Mouse (Mus musculus): ENCODE results near the gene Actn2. TPM values are rescaled to one million over a fixed set of nuclear protein-coding genes. Genes with fewer than 3 reads are reported as not detected.

Actn2 gene
- polyA plus RNA-seq, 1 experiment, result not detected

- H3K4me3 ChIP-seq (ENCODE audit: insufficient read depth, low read length), result no peak overlapping the region
- no peak overlapping the region for H3K27ac ChIP-seq (ENCODE audit: insufficient read depth, low read depth, low read length)
- TF ChIP-seq POLR2A (IDR thresholded peaks at IDR 0.05; ENCODE audit: borderline replicate concordance, low read depth, low read length) (no peak), CTCF (IDR thresholded peaks at IDR 0.05; ENCODE audit: low read depth, low read length) (no peak)
- no peaks in the 10 kb centered on the region for H3K4me1 ChIP-seq (ENCODE audit: control insufficient read depth, insufficient read depth, low read length)
These were observed 8.8 kb upstream of the Actn2 start for GRCm38 (mm10) chr13:12349197-12349824.

GRCm38 (mm10) chr13:12346837-12347236 is 6.3 kb upstream of the Actn2 start:
- Histone ChIP-seq H3K4me1 (ENCODE audit: control insufficient read depth, insufficient read depth, low read length) (no peaks in the 10 kb centered on the region), H3K4me3 (ENCODE audit: insufficient read depth, low read length) (no peak overlapping the region), H3K27ac (ENCODE audit: insufficient read depth, low read depth, low read length) (no peak overlapping the region)
- TF ChIP-seq CTCF (IDR thresholded peaks at IDR 0.05; ENCODE audit: low read depth, low read length) (no peak), POLR2A (IDR thresholded peaks at IDR 0.05; ENCODE audit: borderline replicate concordance, low read depth, low read length) (no peak)

GRCm38 (mm10) chr13:12341447-12341846 is 887 bp upstream of the Actn2 start:
- H3K27ac ChIP-seq (ENCODE audit: insufficient read depth, low read depth, low read length), result no peak overlapping the region
- H3K4me3 ChIP-seq (ENCODE audit: insufficient read depth, low read length), result no peak overlapping the region
- no peak for TF ChIP-seq CTCF (IDR thresholded peaks at IDR 0.05; ENCODE audit: low read depth, low read length)
- no peak for TF ChIP-seq POLR2A (IDR thresholded peaks at IDR 0.05; ENCODE audit: borderline replicate concordance, low read depth, low read length)
- no peaks in the 10 kb centered on the region for H3K4me1 ChIP-seq (ENCODE audit: control insufficient read depth, insufficient read depth, low read length)

- H3K27ac ChIP-seq (ENCODE audit: insufficient read depth, low read depth, low read length), result no peak overlapping the region
- TF ChIP-seq CTCF (IDR thresholded peaks at IDR 0.05; ENCODE audit: low read depth, low read length) (no peak), POLR2A (IDR thresholded peaks at IDR 0.05; ENCODE audit: borderline replicate concordance, low read depth, low read length) (no peak)
- no peak overlapping the region for H3K4me3 ChIP-seq (ENCODE audit: insufficient read depth, low read length)
- H3K4me1 ChIP-seq (ENCODE audit: control insufficient read depth, insufficient read depth, low read length), result no peaks in the 10 kb centered on the region
These were observed 1.1 kb downstream of the Actn2 start for GRCm38 (mm10) chr13:12339446-12339845.

- Histone ChIP-seq H3K27ac (ENCODE audit: insufficient read depth, low read depth, low read length) (no peak overlapping the region), H3K4me3 (ENCODE audit: insufficient read depth, low read length) (no peak overlapping the region), H3K4me1 (ENCODE audit: control insufficient read depth, insufficient read depth, low read length) (no peaks in the 10 kb centered on the region)
- TF ChIP-seq CTCF (IDR thresholded peaks at IDR 0.05; ENCODE audit: low read depth, low read length), result no peak
- TF ChIP-seq POLR2A (IDR thresholded peaks at IDR 0.05; ENCODE audit: borderline replicate concordance, low read depth, low read length), result no peak
These were observed 2.8 kb downstream of the Actn2 start for GRCm38 (mm10) chr13:12337752-12338151.

GRCm38 (mm10) chr13:12334016-12334415 is 6.5 kb downstream of the Actn2 start:
- TF ChIP-seq CTCF (IDR thresholded peaks at IDR 0.05; ENCODE audit: low read depth, low read length), result no peak
- TF ChIP-seq POLR2A (IDR thresholded peaks at IDR 0.05; ENCODE audit: borderline replicate concordance, low read depth, low read length), result no peak
- no peaks in the 10 kb centered on the region for H3K4me1 ChIP-seq (ENCODE audit: control insufficient read depth, insufficient read depth, low read length)
- no peak overlapping the region for H3K27ac ChIP-seq (ENCODE audit: insufficient read depth, low read depth, low read length)
- no peak overlapping the region for H3K4me3 ChIP-seq (ENCODE audit: insufficient read depth, low read length)

- Histone ChIP-seq H3K27ac (ENCODE audit: insufficient read depth, low read depth, low read length) (no peak overlapping the region), H3K4me1 (ENCODE audit: control insufficient read depth, insufficient read depth, low read length) (no peaks in the 10 kb centered on the region), H3K4me3 (ENCODE audit: insufficient read depth, low read length) (no peak overlapping the region)
- TF ChIP-seq POLR2A (IDR thresholded peaks at IDR 0.05; ENCODE audit: borderline replicate concordance, low read depth, low read length) (no peak), CTCF (IDR thresholded peaks at IDR 0.05; ENCODE audit: low read depth, low read length) (no peak)
These were observed 9.0 kb downstream of the Actn2 start for GRCm38 (mm10) chr13:12331528-12331927.

GRCm38 (mm10) chr13:12328392-12328791 is 12.2 kb downstream of the Actn2 start:
- H3K4me3 ChIP-seq (ENCODE audit: insufficient read depth, low read length), result no peak overlapping the region
- no peaks in the 10 kb centered on the region for H3K4me1 ChIP-seq (ENCODE audit: control insufficient read depth, insufficient read depth, low read length)
- H3K27ac ChIP-seq (ENCODE audit: insufficient read depth, low read depth, low read length), result no peak overlapping the region
- TF ChIP-seq POLR2A (IDR thresholded peaks at IDR 0.05; ENCODE audit: borderline replicate concordance, low read depth, low read length) (no peak), CTCF (IDR thresholded peaks at IDR 0.05; ENCODE audit: low read depth, low read length) (no peak)

- Histone ChIP-seq H3K4me3 (ENCODE audit: insufficient read depth, low read length) (no peak overlapping the region), H3K27ac (ENCODE audit: insufficient read depth, low read depth, low read length) (no peak overlapping the region), H3K4me1 (ENCODE audit: control insufficient read depth, insufficient read depth, low read length) (no peaks in the 10 kb centered on the region)
- TF ChIP-seq POLR2A (IDR thresholded peaks at IDR 0.05; ENCODE audit: borderline replicate concordance, low read depth, low read length), result no peak
- TF ChIP-seq CTCF (IDR thresholded peaks at IDR 0.05; ENCODE audit: low read depth, low read length), result no peak
These were observed 13.0 kb downstream of the Actn2 start for GRCm38 (mm10) chr13:12327577-12327976.

- TF ChIP-seq POLR2A (IDR thresholded peaks at IDR 0.05; ENCODE audit: borderline replicate concordance, low read depth, low read length), result no peak
- TF ChIP-seq CTCF (IDR thresholded peaks at IDR 0.05; ENCODE audit: low read depth, low read length), result no peak
- no peaks in the 10 kb centered on the region for H3K4me1 ChIP-seq (ENCODE audit: control insufficient read depth, insufficient read depth, low read length)
- no peak overlapping the region for H3K27ac ChIP-seq (ENCODE audit: insufficient read depth, low read depth, low read length)
- no peak overlapping the region for H3K4me3 ChIP-seq (ENCODE audit: insufficient read depth, low read length)
These were observed 17.4 kb downstream of the Actn2 start for GRCm38 (mm10) chr13:12323076-12323625.
